Mouse (Mus musculus): ENCODE data around the gene Mucl3.
A peak's percentile ranks its signal among the peaks of the same experiment; 100 is the strongest.

The Mucl3 gene

DNA sequence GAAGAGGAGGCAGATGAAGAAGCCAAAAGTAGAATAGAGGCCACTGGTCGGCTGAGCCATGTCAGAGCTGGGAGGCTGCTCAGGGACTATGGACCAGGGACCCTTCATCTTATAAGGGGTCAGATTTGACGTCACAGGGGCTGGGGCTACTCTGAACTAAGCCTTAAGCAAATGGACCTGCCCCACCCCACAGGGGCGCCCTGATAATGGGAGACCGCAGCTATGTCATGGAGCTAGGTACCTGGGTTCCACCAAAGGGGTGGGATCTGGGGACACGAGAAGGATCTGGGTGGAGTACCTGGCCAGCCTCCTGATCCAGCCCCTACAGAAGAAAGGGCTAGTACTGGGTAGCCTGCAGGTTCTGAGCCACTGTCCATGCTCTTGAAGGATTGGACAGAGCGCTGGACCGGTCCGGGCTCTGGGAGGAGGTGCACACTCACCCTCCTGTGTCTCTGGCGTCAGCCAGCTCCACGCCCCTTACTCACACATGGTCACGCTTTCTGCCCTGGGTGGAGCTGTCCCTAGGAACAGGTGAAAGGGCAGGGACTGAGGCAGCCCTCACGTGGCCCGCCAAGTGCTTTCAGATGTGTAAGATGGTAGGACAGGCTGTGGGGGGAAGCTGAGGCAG is at the start of gene Mucl3:
TSS of gene Mucl3 (minus strand) at position 87 of the 628 bp plus-strand sequence.
- no peak for DNase-seq (ENCODE audit: low spot score)

DNA sequence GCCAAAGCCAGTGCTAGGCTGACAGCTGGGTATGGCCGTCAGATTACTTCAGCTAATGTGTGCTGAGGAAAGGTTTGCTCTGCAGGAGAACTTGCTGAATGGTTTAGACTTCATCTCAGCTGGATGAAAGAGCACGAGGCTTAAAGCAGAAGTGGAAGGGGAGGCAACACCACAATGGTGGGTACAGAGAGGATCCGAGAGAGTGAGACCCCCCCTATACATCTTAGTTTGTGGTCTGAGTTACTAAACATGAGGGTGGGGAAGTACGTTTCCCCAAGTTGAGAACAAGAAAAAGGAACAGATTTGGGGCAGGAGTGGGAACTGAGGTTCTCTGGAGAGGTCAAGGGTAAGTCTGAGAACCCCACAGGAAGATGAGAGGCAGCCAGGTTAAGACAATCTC is 48.9 kb upstream of the Mucl3 start:
- DNase-seq (ENCODE audit: low spot score): no peak

DNA sequence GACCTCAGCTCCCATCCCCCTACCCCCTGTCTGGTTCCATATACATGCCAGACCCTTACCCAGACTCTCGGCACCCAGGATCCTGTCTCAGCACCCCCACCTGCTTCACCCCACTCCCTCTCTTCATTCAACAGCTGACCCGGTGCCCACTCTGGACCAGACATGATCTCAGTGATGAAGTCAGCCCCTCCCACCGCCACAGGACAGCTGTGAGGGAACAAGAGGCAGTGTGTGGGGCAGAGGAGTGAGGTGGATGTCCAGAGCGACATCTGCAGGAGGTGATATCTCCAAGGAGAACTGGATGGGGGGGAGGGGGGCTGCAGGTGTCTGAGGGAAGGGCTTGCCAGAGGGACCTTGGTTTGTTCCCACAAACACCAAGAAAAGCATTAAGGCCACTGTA is 48.3 kb upstream of the Mucl3 start:
- DNase-seq (ENCODE audit: low spot score): no peak

DNA sequence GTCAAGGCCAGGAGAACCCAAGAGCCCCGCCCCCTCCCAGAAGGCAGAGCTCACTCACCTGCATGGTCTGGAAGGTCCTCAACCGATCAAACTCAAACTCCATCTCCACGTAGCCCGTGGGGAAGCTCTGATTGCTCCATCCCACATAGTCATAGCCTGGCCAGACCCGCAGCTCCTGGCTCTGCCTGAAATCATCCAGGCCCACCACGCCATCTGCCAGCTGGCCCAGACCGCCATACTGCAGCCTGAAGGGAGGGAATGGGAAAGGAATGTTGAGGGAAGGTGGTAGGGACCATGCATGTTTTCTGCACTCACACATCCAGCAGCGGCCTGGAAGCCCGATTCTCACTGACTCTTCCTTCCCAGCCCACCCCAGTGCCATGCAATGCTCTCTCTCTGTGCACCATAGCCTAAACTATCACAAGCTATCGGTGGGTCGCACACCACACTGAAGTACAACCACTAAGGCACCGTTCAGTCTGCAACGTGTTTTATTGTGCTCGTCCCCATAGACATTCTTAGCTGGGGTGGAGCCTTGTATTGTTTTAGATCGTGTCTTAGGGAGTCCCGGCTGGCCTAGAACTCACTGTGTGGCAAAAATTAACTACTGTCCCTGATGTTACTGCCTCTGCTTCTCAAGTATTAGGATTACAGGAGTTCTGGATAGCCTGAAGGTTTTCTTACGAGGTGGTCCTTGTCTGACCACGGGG is 46.6 kb upstream of the Mucl3 start:
- DNase-seq (ENCODE audit: low spot score): no peak

DNA sequence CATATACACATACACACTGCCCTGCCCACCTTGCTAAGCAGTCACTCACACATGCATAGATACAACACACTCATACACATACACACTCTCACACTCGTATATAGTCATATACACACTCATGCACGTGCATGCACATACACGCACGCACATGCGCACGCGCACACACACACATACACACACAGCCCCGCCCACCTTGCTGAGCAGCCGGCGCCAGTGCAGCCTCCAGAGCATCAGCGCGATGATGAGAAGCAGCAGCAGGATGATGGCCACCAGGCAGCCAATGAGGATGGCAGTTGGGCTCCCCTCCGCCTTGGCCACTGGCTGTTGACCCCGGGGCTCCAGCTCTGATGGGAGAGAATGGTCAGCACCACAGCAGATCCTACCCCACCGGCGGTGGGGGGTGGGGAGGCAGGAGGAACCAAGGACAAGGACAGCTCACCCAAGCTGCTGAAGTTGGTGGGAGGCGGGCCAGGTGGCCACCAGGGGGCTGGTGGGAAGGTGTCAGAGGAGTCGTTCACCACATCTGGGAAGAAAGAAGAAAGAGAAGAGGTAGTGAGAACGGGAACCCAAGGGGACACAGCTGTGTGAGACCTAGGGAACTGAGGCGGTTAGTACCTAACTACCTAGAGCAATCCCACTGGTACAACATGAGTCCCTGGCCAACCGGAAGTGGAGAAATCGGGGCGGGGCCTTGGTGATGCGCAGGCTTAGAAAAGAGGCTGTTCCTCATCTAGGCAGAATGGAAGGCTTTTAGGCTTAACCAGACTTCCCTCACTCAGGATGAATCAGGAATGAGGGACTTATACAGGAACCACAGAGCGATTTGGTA is 45.1 kb upstream of the Mucl3 start:
- DNase-seq (ENCODE audit: low spot score): no peak

DNA sequence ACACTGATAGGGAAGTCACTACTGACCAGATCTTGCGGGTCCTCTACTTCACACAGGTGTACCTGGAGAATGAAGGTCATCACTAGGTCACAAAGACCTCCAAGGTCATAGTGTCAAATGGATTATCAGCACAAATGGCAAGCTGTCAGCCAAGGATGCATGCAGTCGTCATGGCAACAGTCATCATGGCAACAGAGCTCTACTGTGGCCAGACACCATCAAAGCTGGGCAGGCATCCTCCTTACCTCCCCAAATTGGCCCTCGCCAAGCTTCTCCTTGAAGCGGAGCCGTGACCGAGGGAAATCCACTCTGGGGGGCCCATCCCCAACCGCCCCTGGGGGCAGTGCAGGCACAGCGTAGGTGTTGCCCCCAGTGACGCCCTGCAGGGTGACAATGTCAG is 41.6 kb upstream of the Mucl3 start:
- DNase-seq (ENCODE audit: low spot score): peak; percentile 59

DNA sequence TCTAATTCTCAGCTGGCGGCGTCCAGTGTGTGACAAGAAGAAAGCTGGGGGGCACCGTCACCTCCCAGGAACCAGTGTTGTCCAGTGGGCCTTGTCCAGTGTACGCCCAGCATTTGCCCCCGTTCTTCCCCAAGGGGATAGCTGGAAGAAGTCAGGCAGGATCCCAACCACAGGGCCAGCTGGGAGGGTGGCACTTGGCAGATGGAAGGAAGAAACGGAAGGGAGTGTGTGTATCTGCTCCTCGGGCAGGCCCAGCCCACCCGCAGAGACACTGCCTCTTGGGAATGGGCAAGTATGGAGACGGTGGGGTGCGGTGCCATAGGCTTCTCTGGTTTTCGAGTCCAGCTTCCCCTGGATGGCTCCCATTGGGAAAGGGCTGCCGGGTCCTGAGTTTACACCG is 38.5 kb upstream of the Mucl3 start:
- no peak for DNase-seq (ENCODE audit: low spot score)

DNA sequence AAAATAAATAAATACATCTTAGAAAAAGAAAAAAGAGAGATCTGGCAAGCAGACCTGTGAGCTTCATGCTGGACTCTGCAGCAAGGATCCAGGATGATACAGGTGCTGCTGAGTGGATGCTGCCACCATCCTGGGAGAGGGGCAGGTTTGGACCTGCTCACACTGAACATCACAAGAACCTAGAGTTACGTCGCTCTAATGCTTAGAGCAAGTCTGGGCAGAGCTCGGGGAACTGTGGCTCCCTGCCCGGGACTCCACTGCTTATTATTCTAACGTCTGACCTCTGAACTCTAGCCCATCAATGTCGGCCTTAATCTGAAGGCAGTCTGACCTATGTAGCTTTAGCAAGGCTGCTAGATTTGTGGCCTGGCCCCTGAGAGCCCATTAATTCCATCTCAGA is 37.1 kb upstream of the Mucl3 start:
- DNase-seq (ENCODE audit: low spot score): peak; percentile 65

DNA sequence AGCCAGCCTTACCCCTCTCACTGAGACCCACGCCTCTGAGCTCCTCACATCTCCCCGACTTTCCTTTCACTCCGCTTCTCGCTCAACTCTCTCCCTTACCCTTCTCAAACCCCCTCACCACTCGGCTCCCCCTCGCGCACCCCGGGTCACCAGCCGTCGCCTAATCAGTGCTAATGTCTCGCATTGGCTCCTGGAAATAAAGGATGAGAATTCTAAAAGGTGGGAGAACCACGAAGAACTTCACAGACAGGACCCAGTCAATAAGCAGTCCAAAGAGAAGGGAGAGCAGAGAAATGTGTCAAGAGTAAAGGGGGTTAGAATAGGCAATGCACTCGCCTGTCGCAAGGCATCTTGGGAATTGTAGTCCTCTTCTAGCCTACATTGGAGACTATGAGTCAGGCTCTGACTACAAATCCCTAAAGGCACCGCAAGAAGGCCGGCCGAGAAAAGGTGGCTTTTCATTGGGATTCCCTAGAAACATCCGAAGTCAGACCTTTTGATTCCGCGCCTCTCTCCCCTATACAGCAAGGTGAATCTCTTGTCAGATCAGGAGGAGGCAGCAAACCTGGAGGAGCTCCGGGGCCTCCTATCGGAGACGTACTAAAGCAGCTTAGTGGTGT is 30.0 kb upstream of the Mucl3 start, which contains the start of gene Gtf2h4:
TSS of gene Gtf2h4 (minus strand) at position 324 of the 620 bp plus-strand sequence.
- DNase-seq (ENCODE audit: low spot score): peak; percentile 98

DNA sequence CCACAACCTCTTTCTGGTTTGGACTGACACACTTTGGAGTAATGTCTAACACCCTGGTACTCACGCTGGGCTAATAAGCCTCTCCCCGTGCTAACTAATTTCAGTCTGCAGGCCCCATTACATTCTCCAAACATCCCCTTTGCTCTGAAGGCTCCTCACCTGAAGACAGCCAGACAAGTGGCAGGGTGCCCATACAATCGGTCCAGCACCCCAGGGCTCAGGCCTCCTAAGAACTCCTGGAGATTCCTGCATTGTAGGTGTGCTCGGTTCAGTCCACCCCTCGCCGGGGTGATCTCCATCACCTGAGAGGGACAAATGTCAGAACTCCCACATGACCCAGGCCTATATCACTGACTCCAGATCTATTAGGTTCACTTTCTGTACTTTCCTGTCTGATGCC is 29.0 kb upstream of the Mucl3 start:
- no peak for DNase-seq (ENCODE audit: low spot score)

DNA sequence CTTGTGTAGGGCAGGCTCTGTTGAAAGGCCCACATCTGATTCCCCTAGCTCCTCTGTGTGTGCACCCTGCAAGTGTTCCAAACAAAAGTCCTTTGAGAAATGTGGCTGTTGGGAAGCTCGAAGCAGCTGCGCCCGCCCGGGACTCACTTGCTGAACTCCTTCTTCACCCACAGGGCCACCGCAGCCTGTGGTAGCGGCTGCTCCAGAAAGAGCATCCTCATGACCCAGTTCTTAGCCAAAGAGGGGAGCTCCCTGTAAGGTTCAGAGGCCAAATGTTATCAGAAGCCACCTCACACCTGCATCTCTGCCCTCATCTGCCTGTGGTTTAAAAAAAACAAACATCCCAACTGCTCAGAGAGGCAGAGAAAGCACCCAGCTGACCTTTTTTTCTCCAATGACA is 28.4 kb upstream of the Mucl3 start:
- no peak for DNase-seq (ENCODE audit: low spot score)

DNA sequence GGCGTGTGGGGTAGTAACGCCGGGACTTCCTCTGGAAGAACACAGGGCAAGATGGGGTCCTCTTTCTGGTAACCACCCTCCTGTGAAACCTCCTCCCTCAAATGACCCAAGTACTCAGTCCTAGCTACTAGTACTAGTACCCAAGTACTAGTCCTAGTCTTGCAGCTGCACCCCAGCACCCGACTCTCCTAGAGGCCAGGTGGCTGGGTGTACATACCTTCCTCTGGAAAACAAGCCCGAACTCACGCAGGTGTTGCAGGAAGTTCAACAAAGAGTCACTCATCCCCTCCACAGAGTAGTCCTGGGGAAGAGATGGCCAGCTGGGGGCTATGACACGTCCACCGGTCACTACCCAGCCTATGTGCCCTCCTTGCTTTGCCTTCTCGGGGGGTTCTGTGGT is 26.2 kb upstream of the Mucl3 start:
- no peak for DNase-seq (ENCODE audit: low spot score)

DNA sequence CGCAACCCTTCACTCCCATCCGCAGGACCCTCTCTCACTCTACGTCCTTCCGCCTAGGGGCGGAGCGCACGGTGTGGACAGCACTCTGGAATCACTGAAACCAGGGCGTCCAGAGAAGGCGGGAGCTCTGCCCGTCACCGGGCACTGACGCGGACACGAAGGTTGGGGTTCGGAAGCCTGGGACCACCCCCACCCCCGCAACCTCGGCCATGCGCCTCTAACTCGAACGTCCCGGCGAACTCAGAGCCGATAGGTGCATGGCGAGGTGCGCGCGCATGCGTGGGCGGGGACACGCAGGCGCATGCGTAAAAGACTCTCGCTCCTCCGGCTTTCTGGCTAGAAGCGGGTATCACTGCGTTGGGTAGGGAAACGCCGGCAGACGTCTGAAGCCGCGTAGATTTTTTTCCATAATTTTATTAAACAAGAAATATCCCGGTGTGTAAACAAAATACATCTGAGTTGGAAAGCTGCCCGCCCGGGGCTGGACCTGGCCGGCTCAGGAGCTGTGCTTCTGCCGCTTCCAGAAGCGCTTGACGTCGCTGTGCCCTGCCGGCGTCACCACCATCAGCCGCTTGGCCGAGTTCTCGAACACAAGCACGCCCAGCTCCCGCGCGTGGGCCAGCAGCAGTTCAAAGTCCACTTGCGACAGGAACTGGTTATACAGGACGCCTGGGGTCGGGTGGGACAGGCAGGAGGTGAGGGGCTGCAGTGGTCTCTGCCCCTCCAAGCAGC is 24.0 kb upstream of the Mucl3 start, which contains the start of gene Vars2:
TSS of gene Vars2 (minus strand) at position 259 of the 732 bp plus-strand sequence.
- DNase-seq (ENCODE audit: low spot score): peak; percentile 98

DNA sequence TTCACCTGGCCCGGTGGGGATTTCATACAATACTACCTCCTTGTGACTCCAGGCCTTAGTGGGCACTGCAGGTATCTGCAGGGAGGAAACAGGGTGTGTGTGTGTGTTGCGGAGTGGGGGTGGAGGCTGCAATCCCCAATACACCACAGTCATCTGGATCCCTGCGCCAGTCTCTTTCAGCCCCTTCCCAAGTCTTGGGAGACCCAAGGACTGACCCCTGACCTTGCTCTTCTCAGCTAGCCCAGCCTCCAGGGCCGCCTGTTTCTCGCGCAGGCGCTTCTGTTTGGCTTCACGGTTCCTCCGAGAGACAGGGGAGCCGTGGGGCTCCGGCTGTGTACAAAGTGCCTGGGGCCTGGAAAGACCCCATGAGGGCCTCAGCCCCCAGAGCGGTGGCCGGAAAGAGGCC is 23.4 kb upstream of the Mucl3 start:
- DNase-seq (ENCODE audit: low spot score): peak; percentile 79

DNA sequence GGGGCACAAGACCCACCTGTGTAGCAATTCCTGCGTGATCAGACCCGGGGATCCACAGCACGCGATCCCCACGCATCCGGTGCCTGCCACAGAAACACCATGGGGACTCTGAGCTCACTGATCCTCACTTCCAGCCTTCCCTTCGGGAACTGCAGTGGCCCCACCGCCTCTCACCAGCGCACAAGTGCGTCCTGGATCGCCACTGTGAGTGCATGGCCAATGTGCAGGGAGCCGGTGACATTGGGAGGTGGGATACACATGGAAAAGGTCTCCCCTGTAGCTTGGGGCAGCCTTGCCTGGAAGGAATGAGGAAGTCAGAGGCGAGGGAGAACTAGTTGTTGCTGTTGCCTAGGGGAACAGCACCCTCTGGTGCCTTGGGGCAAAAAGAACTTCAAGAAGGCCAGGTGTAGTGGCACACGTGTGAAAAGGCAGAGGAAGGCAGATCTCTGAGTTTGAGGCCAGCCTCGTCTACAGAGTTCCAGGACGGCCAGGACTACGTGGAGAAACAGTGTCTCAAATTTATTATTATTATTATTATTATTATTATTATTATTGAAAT is 22.5 kb upstream of the Mucl3 start:
- peak; percentile 35 for DNase-seq (ENCODE audit: low spot score)

DNA sequence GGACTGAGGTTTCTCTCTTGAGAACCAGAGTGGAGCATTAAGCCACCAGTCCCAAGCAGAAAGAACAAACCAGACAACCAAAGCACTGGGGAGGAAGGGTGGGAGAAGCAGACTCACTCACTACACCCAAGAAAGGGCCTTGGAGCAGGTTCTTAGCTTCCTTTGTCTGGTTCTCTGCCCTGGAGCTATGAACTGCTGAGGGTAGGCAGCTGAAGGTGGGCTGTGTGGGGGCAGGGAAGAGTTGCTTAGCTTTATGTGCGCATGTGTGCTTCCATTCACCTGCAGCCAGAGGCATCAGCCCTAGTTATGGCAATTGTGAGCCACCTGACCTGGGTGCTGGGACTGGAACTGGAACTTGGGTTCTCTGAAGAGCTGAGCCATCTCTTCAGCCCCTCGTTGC is 9.6 kb upstream of the Mucl3 start:
- DNase-seq (ENCODE audit: low spot score): no peak

DNA sequence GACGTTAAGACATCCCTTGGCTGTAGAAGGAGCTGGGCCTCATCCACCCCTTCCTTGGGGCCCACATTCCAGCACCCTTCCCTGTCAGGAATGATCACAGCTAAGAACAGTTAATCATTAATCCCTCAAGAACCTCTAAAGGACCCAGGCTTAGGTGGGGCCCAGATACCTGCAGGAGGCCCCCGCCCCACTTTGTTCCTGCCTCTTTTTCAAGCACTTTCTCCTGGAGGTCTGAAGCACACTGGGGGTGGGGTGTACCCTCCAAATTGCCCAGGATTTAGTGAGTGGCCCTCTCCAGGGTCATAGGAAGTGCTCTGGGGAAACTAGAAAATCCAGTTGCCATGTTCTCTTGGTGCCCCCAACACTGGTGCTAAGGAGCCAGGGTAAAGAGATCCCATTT is 5.9 kb upstream of the Mucl3 start:
- no peak for DNase-seq (ENCODE audit: low spot score)

DNA sequence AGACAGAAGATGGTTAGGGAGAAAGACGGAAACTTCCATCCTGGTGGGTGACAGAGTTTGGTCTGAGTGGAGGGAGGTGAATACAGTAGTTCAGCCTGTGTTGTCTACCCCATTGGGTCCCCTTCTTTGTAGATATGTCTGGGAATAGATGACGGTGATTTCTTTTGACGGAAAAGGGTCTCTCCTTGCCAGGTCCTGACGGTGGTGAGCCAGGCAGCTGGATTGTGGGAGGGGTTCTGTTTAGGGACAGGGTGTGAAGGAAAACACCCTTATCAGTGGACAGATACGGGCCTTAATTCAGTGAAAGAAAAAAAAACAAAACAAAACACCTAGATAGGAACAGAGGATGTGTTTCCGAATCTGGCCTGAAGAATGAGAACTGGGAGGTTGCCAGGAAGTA is 4.1 kb downstream of the Mucl3 start:
- no peak for DNase-seq (ENCODE audit: low spot score)

DNA sequence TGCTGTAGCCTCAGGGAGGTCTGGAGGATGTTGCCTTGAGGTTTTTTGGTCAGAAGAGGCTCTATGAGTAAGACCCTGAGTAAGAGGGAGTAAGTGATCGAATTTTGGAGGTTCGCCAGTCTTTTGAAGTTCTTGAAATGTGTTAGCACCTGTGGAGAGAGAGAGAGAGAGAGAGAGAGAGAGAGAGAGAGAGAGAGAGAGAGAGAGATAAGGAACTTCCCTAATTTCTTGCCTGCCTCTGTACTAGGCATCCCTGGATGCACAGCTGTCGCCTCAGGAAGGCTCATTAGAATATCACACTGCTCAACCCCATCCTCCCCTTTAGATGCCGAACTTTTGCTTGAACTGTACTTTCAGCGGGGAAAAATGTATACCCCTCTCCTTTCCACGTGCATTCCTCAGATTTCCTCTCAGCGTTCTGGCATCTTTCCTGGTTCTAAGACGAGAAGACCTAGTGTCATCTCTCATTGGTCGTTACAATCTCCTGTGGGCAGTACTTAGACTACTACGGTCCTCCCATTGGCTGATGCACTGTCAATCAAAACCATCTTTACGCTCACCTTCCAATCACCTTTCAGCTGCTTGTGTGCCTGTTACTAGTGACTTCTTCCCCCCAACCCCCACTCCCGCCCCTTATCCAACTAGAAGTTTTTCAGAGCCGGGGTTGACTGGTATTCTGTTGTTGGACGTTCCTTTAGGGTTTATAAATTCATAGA is 4.9 kb downstream of the Mucl3 start:
- peak; percentile 87 for DNase-seq (ENCODE audit: low spot score)

DNA sequence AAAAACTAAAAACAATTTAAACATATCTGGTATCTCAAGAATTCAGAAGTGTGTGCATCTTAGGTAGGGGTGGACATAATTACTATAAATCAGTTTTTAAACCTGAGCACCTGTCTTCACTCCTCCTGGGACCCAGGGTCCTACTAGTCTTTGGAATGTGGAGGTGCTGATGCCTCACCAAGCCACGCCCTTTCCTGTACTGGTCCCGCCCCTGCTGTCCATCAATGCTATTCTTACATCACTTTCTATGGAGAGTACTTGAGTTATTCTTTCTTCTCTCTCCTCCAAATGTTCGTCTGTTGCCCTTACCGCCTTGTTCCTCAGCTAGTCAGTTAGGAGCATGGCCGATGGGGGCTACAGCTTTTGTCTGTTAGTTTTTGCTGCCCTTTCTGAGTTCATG is 7.1 kb downstream of the Mucl3 start:
- peak; percentile 66 for DNase-seq (ENCODE audit: low spot score)

DNA sequence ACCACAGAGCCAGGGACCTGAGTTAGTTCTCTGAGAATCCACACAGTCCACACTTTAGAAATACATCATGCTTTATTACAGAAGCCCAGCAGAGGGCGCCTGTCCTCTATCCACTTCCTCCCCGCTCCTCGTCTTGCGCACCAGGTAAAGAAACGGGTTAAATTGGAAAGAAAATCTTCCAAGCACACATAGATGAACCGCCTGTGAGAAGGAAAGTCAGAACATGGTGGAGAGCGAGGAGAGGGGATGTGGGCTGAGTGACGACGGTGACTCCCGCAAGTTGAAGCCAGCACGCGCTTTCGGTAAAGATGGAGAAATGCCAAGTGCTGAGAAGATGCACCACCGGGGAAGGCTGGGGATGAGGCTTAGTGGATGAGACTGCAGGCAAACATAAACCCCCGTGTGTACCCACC is 7.8 kb downstream of the Mucl3 start:
- peak; percentile 74 for DNase-seq (ENCODE audit: low spot score)

Measured in embryo, embryonic 10 days (tissue).